Mouse (Mus musculus) heart, embryonic 14.5 days (tissue): Measurements from ENCODE around the gene Kcnk3. TPM values are rescaled to one million over a fixed set of nuclear protein-coding genes. Genes with fewer than 3 reads are reported as not detected.

Experiments used
- ATAC-seq: fragments of 200-750 bp; cut with Nextera tagmentation; 2 replicates; pipeline ENCODE4 v1.8.0; 2017; ENCODE audit warnings: low read depth, moderate TSS enrichment; ENCODE audit not compliant: insufficient number of reproducible peaks, insufficient read depth, low FRiP score
- H3K27ac ChIP-seq, 2 experiments: fragments of 200-500 bp in 1 of 2; fragments of 300-500 bp in 1 of 2; sonication (generic) in 1 of 2; replicated peaks in 1 of 2; 2 replicates each; pipeline ENCODE4 v1.5.1; 2012 to 2014; ENCODE audit warnings: low read depth in 2 of 2, low read length in 2 of 2, control low read depth in 1 of 2, mild to moderate bottlenecking in 1 of 2, mixed read lengths in 1 of 2; ENCODE audit not compliant: control insufficient read depth in 1 of 2, insufficient read depth in 1 of 2
- H3K27me3 ChIP-seq: fragments of 300-500 bp; sonication (generic); 2 replicates; pipeline ENCODE4 v1.6.1; 2014; ENCODE audit warnings: mild to moderate bottlenecking, low read length, control low read depth; ENCODE audit not compliant: control insufficient read depth, insufficient read depth
- H3K36me3 ChIP-seq: fragments of 300-500 bp; sonication (generic); 2 replicates; pipeline ENCODE4 v1.6.1; 2014; ENCODE audit warnings: mild to moderate bottlenecking, control low read depth, low read length, mixed read lengths; ENCODE audit not compliant: control insufficient read depth, insufficient read depth
- H3K4me1 ChIP-seq, 2 experiments: fragments of 200-500 bp in 1 of 2; fragments of 300-500 bp in 1 of 2; sonication (generic) in 1 of 2; 2 replicates each; pipeline ENCODE4 v1.6.1; 2012 to 2014; ENCODE audit warnings: low read length in 2 of 2, control low read depth in 1 of 2, mixed read lengths in 1 of 2; ENCODE audit not compliant: control insufficient read depth in 2 of 2, insufficient read depth in 2 of 2
- H3K4me2 ChIP-seq: fragments of 300-500 bp; sonication (generic); 2 replicates; pipeline ENCODE4 v1.6.1; 2014; ENCODE audit warnings: mild to moderate bottlenecking, low read length
- H3K4me3 ChIP-seq, 2 experiments: fragments of 200-500 bp in 1 of 2; fragments of 300-500 bp in 1 of 2; sonication (generic) in 1 of 2; 2 replicates each; pipeline ENCODE4 v1.5.1; 2012 to 2014; ENCODE audit warnings: low read length in 2 of 2, mild to moderate bottlenecking in 2 of 2, control low read depth in 1 of 2, low read depth in 1 of 2, moderate library complexity in 1 of 2; ENCODE audit not compliant: control insufficient read depth in 1 of 2, insufficient read depth in 1 of 2
- H3K9ac ChIP-seq: fragments of 300-500 bp; sonication (generic); 2 replicates; pipeline ENCODE4 v1.6.1; 2014; ENCODE audit warnings: mild to moderate bottlenecking, low read length
- H3K9me3 ChIP-seq: fragments of 300-500 bp; sonication (generic); 2 replicates; pipeline ENCODE4 v1.6.1; 2016; ENCODE audit warnings: low read length, control low read depth; ENCODE audit not compliant: control insufficient read depth
- WGBS: fragments of 180-500 bp; shearing (Covaris S2); extraction: QIAGEN DNeasy Blood & Tissue Kit; methylation state at CpG from one replicate; pipeline ENCODE4 v1.1.7; 2014; 5-methylcytosine and 5-hydroxymethylcytosine counted together
- polyA plus RNA-seq: library from polyadenylated mRNA; unstranded; fragments of >200 nt; fragmentation: Nextera tagmentation; extraction: Ambion mirVana; gene quantifications from 2 replicates; pipeline ENCODE4 v1.2.1, GENCODE M21; 2014

Gene Kcnk3
- polyA plus RNA-seq, 1 experiment from 2014 or later = 40.3 TPM

DNA sequence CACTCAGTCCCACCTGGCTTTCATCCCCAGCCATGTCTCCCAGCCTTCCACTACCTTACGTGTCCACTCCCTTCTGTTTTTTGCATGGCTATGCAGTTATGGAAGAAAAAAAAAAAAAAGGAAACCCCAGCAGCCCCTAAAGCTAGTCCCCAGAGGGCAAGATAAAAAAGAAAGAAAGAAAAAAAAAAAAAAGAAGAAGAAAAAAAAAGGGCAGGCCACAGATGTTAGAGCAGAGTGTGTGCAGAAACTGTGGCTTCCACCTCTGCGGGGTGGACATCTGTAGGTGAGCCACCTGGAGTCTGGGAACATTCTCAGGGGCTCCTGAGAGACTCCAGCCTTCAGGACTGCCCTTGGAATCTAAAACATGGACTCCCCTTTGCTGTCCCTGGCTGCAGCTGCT lies 35.4 kb downstream of the Kcnk3 start:
- 68% methylated on average over 2 of the region's 2 CpGs for WGBS
- Histone ChIP-seq H3K4me3 (no peak overlapping the region), H3K9me3 (no peaks in the 10 kb centered on the region), H3K36me3 (no peaks in the 10 kb centered on the region), H3K4me1 (peaks cover 18 to 34% of the 10 kb centered on the region in 2 experiments), H3K27me3 (peaks cover 15% of the 10 kb centered on the region), H3K9ac (no peak overlapping the region), H3K27ac (no peak overlapping the region), H3K4me2 (no peak overlapping the region; the same call in 1 of the 2 replicates)
- ATAC-seq = no peak

DNA sequence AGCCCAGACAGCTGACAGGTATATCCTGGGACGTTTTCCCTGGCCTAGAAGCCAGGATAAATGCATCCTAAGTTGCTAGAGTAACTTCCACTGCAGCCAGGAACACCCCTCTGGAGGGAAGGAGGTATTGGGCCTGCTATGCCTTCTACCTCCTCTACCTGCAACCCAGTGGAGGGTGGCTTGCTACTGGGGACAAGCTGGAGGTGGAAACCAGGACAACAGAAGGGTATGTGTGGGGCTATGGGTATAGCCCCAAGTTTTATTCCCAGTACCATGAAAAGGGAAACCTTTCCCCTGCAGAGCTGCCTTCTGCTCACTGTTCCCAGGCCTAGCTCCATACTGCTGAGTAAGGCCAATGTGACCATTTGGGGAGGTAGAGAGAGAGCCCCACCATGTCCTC lies 36.3 kb downstream of the Kcnk3 start:
- Histone ChIP-seq H3K4me1 (peaks cover 16 to 26% of the 10 kb centered on the region in 2 experiments), H3K9ac (no peak overlapping the region), H3K27me3 (peaks cover 15% of the 10 kb centered on the region), H3K27ac (no peak overlapping the region), H3K4me2 (no peak overlapping the region), H3K36me3 (no peaks in the 10 kb centered on the region), H3K9me3 (no peaks in the 10 kb centered on the region), H3K4me3 (no peak overlapping the region)
- no peak for ATAC-seq
- 36% methylated on average over 1 of the region's 1 CpGs for WGBS

DNA sequence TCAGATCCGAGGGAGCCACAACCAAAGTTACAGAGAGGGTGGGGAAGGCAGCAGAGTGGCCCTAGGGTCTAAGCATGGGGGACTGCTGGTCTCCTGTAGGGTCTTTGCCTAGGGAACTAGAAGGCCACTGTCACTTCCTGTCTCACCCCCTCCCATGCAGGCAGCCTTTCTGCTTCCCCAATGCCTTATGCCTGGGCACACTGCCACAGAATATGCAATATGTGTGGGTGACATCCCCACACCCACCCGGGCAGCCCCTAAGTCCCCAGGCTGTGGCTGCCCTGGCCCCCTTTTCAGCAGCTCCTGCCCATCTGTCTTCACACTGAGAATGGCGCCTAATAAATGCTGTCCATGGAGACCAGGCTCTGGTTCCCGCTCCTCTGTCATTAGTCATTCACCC lies 36.9 kb downstream of the Kcnk3 start:
- H3K27me3 ChIP-seq = peaks cover 15% of the 10 kb centered on the region
- no peak overlapping the region for H3K9ac ChIP-seq
- H3K36me3 ChIP-seq = no peaks in the 10 kb centered on the region
- 59% methylated on average over 4 of the region's 4 CpGs for WGBS
- H3K4me2 ChIP-seq = no peak overlapping the region
- peaks cover 16 to 26% of the 10 kb centered on the region in 2 experiments for H3K4me1 ChIP-seq
- no peaks in the 10 kb centered on the region for H3K9me3 ChIP-seq
- no peak overlapping the region for H3K27ac ChIP-seq
- H3K4me3 ChIP-seq = no peak overlapping the region
- no peak for ATAC-seq

DNA sequence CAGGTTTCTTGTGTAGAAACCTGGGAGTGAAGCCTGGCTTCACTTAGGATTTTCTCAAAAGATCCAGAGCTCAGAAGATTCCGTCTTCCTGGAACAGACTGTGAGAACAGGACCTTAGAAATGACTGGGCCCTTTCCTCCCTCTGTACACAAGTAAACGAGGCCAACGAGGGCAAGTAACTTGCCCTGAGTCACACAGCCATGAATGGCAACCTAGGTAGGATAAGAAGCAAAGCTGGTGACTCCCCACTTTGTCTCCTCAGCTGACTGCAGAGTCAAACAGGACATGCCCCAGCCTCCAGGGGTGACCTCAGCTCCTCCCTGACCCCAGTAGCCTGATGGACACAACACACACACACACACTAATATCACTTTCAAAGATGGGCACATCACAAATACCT lies 37.4 kb downstream of the Kcnk3 start:
- Histone ChIP-seq H3K9ac (no peak overlapping the region), H3K4me1 (peaks cover 17 to 31% of the 10 kb centered on the region in 2 experiments), H3K36me3 (no peaks in the 10 kb centered on the region), H3K4me3 (no peak overlapping the region), H3K9me3 (no peaks in the 10 kb centered on the region), H3K27ac (0 out of 4 replicates have a peak overlapping the region, but pooled peaks of 1 of the 2 experiments have one; percentile 19), H3K27me3 (peaks cover 15% of the 10 kb centered on the region), H3K4me2 (no peak overlapping the region)
- WGBS = 83% methylated on average over 3 of the region's 3 CpGs
- no peak for ATAC-seq

DNA sequence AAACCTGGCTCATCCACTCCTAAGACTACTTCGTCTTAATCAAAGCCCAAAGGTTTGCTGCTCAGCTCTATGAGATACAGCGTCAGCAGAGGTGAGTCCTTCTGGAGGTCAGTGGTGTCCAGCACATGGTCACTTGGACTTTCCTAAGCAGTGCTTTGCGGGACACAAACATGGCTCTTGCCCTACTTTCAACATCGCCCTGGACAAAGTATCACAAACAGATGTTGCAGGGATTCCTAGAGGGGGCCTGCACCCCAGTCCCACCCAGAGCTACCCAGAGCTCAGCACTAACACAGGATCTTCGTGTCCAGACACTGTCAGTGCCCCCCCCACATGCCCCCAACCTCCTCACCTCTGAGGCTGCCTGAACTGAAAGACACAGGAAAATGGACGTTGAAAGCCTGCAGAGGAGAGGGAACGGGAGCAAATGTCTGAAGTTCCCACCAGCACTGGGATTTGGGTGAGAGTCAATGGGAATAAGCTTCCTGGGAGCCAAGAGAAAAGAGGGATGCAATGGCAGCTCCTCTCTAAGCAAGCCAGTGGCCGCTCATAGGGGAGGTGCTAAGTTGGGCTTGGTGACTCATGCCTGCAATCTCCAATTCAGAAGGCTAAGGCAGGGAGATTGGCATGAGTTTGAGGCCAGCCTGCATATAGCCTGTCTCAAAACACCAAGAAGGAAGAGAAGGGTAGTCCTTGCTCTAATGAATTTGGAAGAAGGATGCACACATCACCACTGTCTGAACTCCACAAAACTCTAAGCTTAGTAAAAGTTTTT lies 38.5 kb downstream of the Kcnk3 start:
- Histone ChIP-seq H3K4me2 (no peak overlapping the region), H3K9ac (no peak overlapping the region), H3K27me3 (peaks cover 11% of the 10 kb centered on the region), H3K9me3 (no peaks in the 10 kb centered on the region), H3K4me1 (peaks cover 21 to 32% of the 10 kb centered on the region in 2 experiments), H3K27ac (peak overlapping the region; percentile 5 to 30; a peak in 2 of 4 replicates), H3K4me3 (no peak overlapping the region), H3K36me3 (no peaks in the 10 kb centered on the region)
- 72% methylated on average over 8 of the region's 8 CpGs for WGBS
- ATAC-seq = no peak

DNA sequence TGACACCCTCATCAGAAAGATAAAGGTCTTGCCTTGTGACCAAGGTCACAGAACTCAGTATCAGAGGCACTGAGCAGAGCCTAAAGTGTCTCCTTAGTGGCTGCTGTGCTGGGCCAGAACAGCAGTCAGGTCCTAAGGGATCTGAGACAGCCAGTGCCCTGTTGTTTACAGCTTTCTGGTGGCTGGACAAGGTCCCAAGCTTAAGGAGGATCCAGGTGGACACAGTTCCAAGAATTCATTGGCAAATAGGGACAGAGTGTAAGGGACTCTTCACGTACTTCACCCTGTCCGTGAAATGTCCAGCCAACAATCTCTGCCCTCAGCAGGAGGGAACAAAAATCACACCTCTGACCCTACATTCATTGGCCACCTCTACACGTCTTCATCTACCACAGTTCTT lies 40.5 kb downstream of the Kcnk3 start:
- H3K9ac ChIP-seq = peak overlapping the region; percentile 8; the same call in 1 of the 2 replicates
- H3K4me1 ChIP-seq = peaks cover 17 to 26% of the 10 kb centered on the region in 2 experiments
- 82% methylated on average over 3 of the region's 3 CpGs for WGBS
- no peaks in the 10 kb centered on the region for H3K36me3 ChIP-seq
- H3K4me3 ChIP-seq = no peak overlapping the region
- H3K9me3 ChIP-seq = no peaks in the 10 kb centered on the region
- no peak overlapping the region for H3K27ac ChIP-seq
- H3K27me3 ChIP-seq = no peaks in the 10 kb centered on the region
- 0 out of 2 replicates have a peak, but pooled peaks have one; percentile 33 for ATAC-seq
- H3K4me2 ChIP-seq = no peak overlapping the region

DNA sequence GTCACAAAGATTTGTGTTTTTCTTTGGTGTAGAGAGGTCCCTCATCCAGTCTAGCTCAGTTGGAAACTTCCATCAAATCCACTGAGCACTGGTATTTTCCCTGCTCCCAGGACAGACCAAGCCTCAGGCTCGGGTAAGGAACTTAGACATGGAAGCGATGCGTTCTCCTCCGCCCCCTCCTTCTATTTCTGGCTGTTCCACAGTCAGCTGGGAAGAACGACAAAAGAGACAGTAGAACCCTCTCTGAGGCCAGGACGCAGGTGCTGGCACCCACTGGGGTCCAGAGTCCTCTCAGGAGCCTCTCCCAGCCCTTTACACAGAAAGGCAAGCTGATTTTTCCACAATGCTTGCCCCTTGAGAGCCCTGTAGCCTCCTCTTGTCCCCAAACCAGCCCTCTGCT lies 42.4 kb downstream of the Kcnk3 start:
- Histone ChIP-seq H3K27me3 (no peaks in the 10 kb centered on the region), H3K4me1 (peaks cover 17 to 26% of the 10 kb centered on the region in 2 experiments), H3K4me3 (no peak overlapping the region), H3K9ac (no peak overlapping the region), H3K36me3 (no peaks in the 10 kb centered on the region), H3K4me2 (no peak overlapping the region), H3K27ac (no peak overlapping the region), H3K9me3 (no peaks in the 10 kb centered on the region)
- WGBS = 41% methylated on average over 6 of the region's 6 CpGs
- no peak for ATAC-seq
